Mouse (Mus musculus) stomach, embryonic 15.5 days (tissue): ENCODE results near the gene Jak2. TPM values are rescaled to one million over a fixed set of nuclear protein-coding genes. Genes with fewer than 3 reads are reported as not detected.

ENCODE experiments used
- ATAC-seq: fragments of 200-750 bp; cut with Nextera tagmentation; 2 replicates; pipeline ENCODE4 v1.8.0; 2017; ENCODE audit warnings: low read depth, moderate number of reproducible peaks, moderate TSS enrichment; ENCODE audit not compliant: insufficient read depth, low FRiP score
- H3K27ac ChIP-seq: fragments of 300-500 bp; sonication (generic); 2 replicates; pipeline ENCODE4 v1.5.1; 2015; ENCODE audit warnings: mild to moderate bottlenecking, inconsistent platforms
- H3K27me3 ChIP-seq: fragments of 300-500 bp; sonication (generic); replicated peaks from 2 replicates; pipeline ENCODE4 v1.6.1; 2015; ENCODE audit warnings: inconsistent platforms
- H3K36me3 ChIP-seq: fragments of 300-500 bp; sonication (generic); 2 replicates; pipeline ENCODE4 v1.6.1; 2015; ENCODE audit warnings: inconsistent platforms
- H3K4me1 ChIP-seq: fragments of 300-500 bp; sonication (generic); 2 replicates; pipeline ENCODE4 v1.6.1; 2015; ENCODE audit warnings: inconsistent platforms
- H3K4me2 ChIP-seq: fragments of 300-500 bp; sonication (generic); 2 replicates; pipeline ENCODE4 v1.6.1; 2015; ENCODE audit warnings: mild to moderate bottlenecking, inconsistent platforms
- H3K4me3 ChIP-seq: fragments of 300-500 bp; sonication (generic); replicated peaks from 2 replicates; pipeline ENCODE4 v1.5.1; 2015; ENCODE audit warnings: inconsistent platforms
- H3K9ac ChIP-seq: fragments of 300-500 bp; sonication (generic); 2 replicates; pipeline ENCODE4 v1.6.1; 2015; ENCODE audit warnings: inconsistent platforms
- H3K9me3 ChIP-seq: fragments of 300-500 bp; sonication (generic); 2 replicates; pipeline ENCODE4 v1.6.1; 2016; ENCODE audit warnings: inconsistent platforms
- WGBS: fragments of 180-500 bp; shearing (Covaris S2); methylation state at CpG from one replicate; pipeline ENCODE4 v1.1.7; 2015; 5-methylcytosine and 5-hydroxymethylcytosine counted together
- polyA plus RNA-seq: library from polyadenylated mRNA; unstranded; fragments of >200 nt; fragmentation: Nextera tagmentation; extraction: Ambion mirVana; gene quantifications from 2 replicates; pipeline ENCODE4 v1.2.1, GENCODE M21; 2015

The Jak2 gene
- polyA plus RNA-seq, 1 experiment from 2014 or later = 10.5 TPM

GRCm38 (mm10) chr19:29354895-29355877, 103.6 kb downstream of the Jak2 start:
- H3K4me2 ChIP-seq = peak overlapping the region; percentile 79
- no peaks in the 10 kb centered on the region for H3K4me1 ChIP-seq
- H3K9me3 ChIP-seq = no peaks in the 10 kb centered on the region
- no peak overlapping the region for H3K27ac ChIP-seq
- H3K36me3 ChIP-seq = no peaks in the 10 kb centered on the region
- 4% methylated on average over 20 of the region's 20 CpGs for WGBS
- no peaks in the 10 kb centered on the region for H3K27me3 ChIP-seq
- no peak overlapping the region for H3K9ac ChIP-seq
- peak; percentile 31 for ATAC-seq
- H3K4me3 ChIP-seq = peak overlapping the region; percentile 38

GRCm38 (mm10) chr19:29356281-29356680, 104.7 kb downstream of the Jak2 start:
- H3K4me1 ChIP-seq = no peaks in the 10 kb centered on the region
- H3K27ac ChIP-seq = no peak overlapping the region

GRCm38 (mm10) chr19:29360251-29360650, 108.6 kb downstream of the Jak2 start:
- H3K4me3 ChIP-seq = no peak overlapping the region
- ATAC-seq = no peak
- H3K36me3 ChIP-seq = no peaks in the 10 kb centered on the region
- no peak overlapping the region for H3K9ac ChIP-seq
- no peak overlapping the region for H3K27ac ChIP-seq
- H3K9me3 ChIP-seq = no peaks in the 10 kb centered on the region
- H3K4me2 ChIP-seq = 0 out of 2 replicates have a peak overlapping the region, but pooled peaks have one; percentile 78
- WGBS = 57% methylated on average over 5 of the region's 5 CpGs
- H3K4me1 ChIP-seq = peaks cover 5% of the 10 kb centered on the region; the same call in 1 of the 2 replicates
- no peaks in the 10 kb centered on the region for H3K27me3 ChIP-seq

More at GRCm38 (mm10) chr19:29356281-29356680, 104.7 kb downstream of the Jak2 start:
- no peak overlapping the region for H3K4me3 ChIP-seq
- H3K9ac ChIP-seq = no peak overlapping the region
- no peak for ATAC-seq
- no peaks in the 10 kb centered on the region for H3K36me3 ChIP-seq
- WGBS = 84% methylated on average over 11 of the region's 11 CpGs
- no peak overlapping the region for H3K4me2 ChIP-seq
- no peaks in the 10 kb centered on the region for H3K9me3 ChIP-seq
- H3K27me3 ChIP-seq = no peaks in the 10 kb centered on the region

- 2% methylated on average over 33 of the region's 33 CpGs for WGBS
- H3K27ac ChIP-seq = peak overlapping the region; percentile 5; the same call in 1 of the 2 replicates
Measured at GRCm38 (mm10) chr19:29361468-29362130, 110.0 kb downstream of the Jak2 start.

DNA sequence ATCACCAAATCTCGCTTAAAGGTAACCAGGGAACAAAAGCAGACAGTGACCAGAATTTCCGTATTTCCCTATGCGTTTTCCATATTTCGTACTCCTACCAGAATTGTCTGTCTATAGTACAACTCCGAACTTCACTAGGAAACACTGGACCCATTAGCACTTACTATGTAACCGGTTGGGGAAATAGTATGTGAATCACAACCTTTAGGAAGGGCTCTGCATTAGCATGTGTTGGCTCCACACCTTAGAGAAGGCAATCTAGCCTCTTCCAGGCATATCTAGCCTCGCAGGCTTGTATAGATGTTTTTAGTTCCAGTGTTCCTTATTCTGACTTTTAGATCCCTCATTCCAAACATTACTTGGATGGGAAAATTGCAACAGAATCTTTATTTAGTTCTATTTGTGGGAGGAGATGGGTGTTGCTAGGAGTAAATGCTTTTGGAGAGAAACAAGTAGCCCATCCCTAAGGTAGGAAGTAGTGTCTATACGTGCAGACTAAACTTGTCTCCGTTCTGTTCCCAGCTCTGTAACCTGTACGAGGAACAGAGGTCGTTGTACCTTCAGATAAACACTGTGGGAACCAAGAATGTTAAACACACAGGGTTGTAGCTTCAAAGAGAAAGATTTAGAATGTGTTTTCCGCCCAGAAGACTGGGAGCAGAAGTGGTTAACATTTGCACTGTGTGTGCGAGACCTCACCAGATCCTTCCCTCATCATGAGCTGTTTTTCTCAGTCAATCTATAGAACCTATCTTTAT, 110.7 kb downstream of the Jak2 start:
- Histone ChIP-seq H3K4me3 (peak overlapping the region; percentile 60), H3K9ac (no peak overlapping the region), H3K9me3 (no peaks in the 10 kb centered on the region), H3K36me3 (no peaks in the 10 kb centered on the region), H3K27ac (peak overlapping the region; percentile 5; the same call in 1 of the 2 replicates), H3K27me3 (no peaks in the 10 kb centered on the region), H3K4me1 (peaks cover 5% of the 10 kb centered on the region; the same call in 1 of the 2 replicates), H3K4me2 (peak overlapping the region; percentile 78)
- WGBS = 26% methylated on average over 13 of the region's 13 CpGs
- no peak for ATAC-seq

More at GRCm38 (mm10) chr19:29361468-29362130, 110.0 kb downstream of the Jak2 start:
- peak overlapping the region; percentile 42; the same call in 1 of the 2 replicates for H3K9ac ChIP-seq
- H3K9me3 ChIP-seq = no peaks in the 10 kb centered on the region
- peaks cover 5% of the 10 kb centered on the region; the same call in 1 of the 2 replicates for H3K4me1 ChIP-seq
- no peaks in the 10 kb centered on the region for H3K27me3 ChIP-seq
- peak overlapping the region; percentile 78 for H3K4me2 ChIP-seq
- ATAC-seq = peak; percentile 99
- H3K36me3 ChIP-seq = no peaks in the 10 kb centered on the region
- peak overlapping the region; percentile 60 for H3K4me3 ChIP-seq

Other genes with a start within 250 kb of the Jak2 start
- 107 and 115 TPM in 2 replicates for gene Ak3, start 203.9 kb upstream of the Jak2 start, polyA plus RNA-seq
- gene Rcl1, start 150.5 kb upstream of the Jak2 start, polyA plus RNA-seq = 57.0 and 57.7 TPM in 2 replicates
- gene Insl6, start 73.5 kb downstream of the Jak2 start, polyA plus RNA-seq = 6.2 and 8.0 TPM in 2 replicates
- gene Rln1, start 82.8 kb downstream of the Jak2 start, polyA plus RNA-seq = 0.13 and 0.32 TPM in 2 replicates
- 81.9 and 94.6 TPM in 2 replicates for gene Plgrkt, start 115.6 kb downstream of the Jak2 start, polyA plus RNA-seq
- gene Cd274, start 115.6 kb downstream of the Jak2 start, polyA plus RNA-seq = 0.28 and 0.40 TPM in 2 replicates
- not detected in 2 replicates for gene Pdcd1lg2, start 159.1 kb downstream of the Jak2 start, polyA plus RNA-seq